Mouse (Mus musculus) stomach, postnatal 0 days (tissue): ENCODE measurements around the gene Zfp791.

Experiments used
- CTCF ChIP-seq: IDR thresholded peaks from 2 replicates; pipeline ENCODE4 v1.5.1; 2016; ENCODE audit warnings: antibody characterized with exemption, low read depth, mild to moderate bottlenecking, moderate library complexity
- EP300 ChIP-seq: optimal IDR thresholded peaks from 2 replicates; pipeline ENCODE3; 2016; ENCODE audit warnings: antibody characterized with exemption

DNA sequence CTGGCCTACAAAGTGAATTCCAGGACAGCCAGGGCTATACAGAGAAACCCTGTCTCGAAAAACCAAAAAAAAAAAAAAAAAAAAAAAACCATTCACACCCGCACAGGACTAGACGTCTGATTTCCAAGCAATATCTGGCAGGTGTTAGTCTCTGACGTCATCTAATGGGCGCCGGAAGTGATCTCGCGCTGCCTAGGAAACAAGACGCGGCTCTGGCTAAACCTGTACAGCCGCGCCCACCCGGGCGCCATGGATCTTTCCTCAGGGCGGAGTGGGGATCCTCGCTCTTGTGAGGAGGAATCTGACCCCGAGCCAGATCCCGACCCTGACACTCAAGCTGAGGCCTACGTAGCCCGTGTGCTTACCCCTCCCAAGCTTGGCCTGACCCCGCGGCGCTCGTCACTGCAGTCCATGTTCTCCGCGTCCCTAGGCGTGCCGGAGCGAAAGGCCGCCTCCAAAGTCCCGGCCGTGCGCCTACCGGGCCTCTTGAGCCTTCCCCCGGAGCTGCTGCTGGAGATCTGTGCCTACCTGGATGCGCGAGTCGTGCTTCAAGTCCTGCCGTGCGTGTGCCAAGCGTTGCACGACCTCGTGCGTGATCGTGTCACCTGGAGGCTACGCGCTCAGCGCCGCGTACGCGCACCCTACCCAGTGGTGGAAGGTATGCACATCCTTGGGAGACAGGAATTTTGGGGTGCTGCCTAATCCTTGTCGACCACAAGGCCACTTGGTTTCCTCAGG lies 62.8 kb downstream of the Zfp791 start, which contains the start of gene Fbxw9:
- TF ChIP-seq CTCF (0 out of 2 replicates have a peak, but pooled peaks have one; percentile 20), EP300 (no peak)
